Mouse (Mus musculus) retina, postnatal 1 day (tissue): Measurements from ENCODE around the gene Slamf9.

Experiments used
- DNase-seq: peaks from one replicate; pipeline ENCODE4 v3.0.0-alpha.2; 2012

Slamf9 gene

GRCm38 (mm10) chr1:172462534-172462933 lies 12.6 kb upstream of the Slamf9 start:
- DNase-seq: no peak

- no peak for DNase-seq
Measured at GRCm38 (mm10) chr1:172463387-172464333, 11.5 kb upstream of the Slamf9 start.

- no peak for DNase-seq
Measured at GRCm38 (mm10) chr1:172468301-172468877, 6.8 kb upstream of the Slamf9 start.

GRCm38 (mm10) chr1:172469373-172469772 lies 5.8 kb upstream of the Slamf9 start:
- no peak for DNase-seq

- DNase-seq: no peak
Measured at GRCm38 (mm10) chr1:172469810-172470448, 5.2 kb upstream of the Slamf9 start.

GRCm38 (mm10) chr1:172472909-172473308 lies 2.2 kb upstream of the Slamf9 start:
- no peak for DNase-seq

GRCm38 (mm10) chr1:172474196-172474595 lies 962 bp upstream of the Slamf9 start:
- no peak for DNase-seq

GRCm38 (mm10) chr1:172478020-172478419 lies 2.9 kb downstream of the Slamf9 start:
- no peak for DNase-seq

GRCm38 (mm10) chr1:172480376-172480775 lies 5.2 kb downstream of the Slamf9 start:
- no peak for DNase-seq

GRCm38 (mm10) chr1:172481111-172481510 lies 6.0 kb downstream of the Slamf9 start:
- no peak for DNase-seq

GRCm38 (mm10) chr1:172481540-172482280 lies 6.6 kb downstream of the Slamf9 start, which contains the start of gene Igsf9:
Igsf9 (plus strand) TSS chr1:172481788.
- DNase-seq: peak; percentile 98

- peak; percentile 47 for DNase-seq
Measured at GRCm38 (mm10) chr1:172482518-172483360, 7.6 kb downstream of the Slamf9 start.

- peak; percentile 40 for DNase-seq
Measured at GRCm38 (mm10) chr1:172483361-172483660, 8.2 kb downstream of the Slamf9 start.

- peak; percentile 64 for DNase-seq
Measured at GRCm38 (mm10) chr1:172484236-172484635, 9.1 kb downstream of the Slamf9 start.

- peak; percentile 51 for DNase-seq
Measured at GRCm38 (mm10) chr1:172484671-172485070, 9.5 kb downstream of the Slamf9 start.

GRCm38 (mm10) chr1:172485821-172486220 lies 10.7 kb downstream of the Slamf9 start:
- DNase-seq: peak; percentile 79

GRCm38 (mm10) chr1:172486236-172486635 lies 11.1 kb downstream of the Slamf9 start:
- peak; percentile 93 for DNase-seq

- peak; percentile 34 for DNase-seq
Measured at GRCm38 (mm10) chr1:172486651-172487050, 11.5 kb downstream of the Slamf9 start.

- DNase-seq: no peak
Measured at GRCm38 (mm10) chr1:172487859-172488258, 12.7 kb downstream of the Slamf9 start.

GRCm38 (mm10) chr1:172488831-172489230 lies 13.7 kb downstream of the Slamf9 start:
- DNase-seq: no peak

GRCm38 (mm10) chr1:172489585-172490250 lies 14.6 kb downstream of the Slamf9 start:
- DNase-seq: no peak
